Mouse (Mus musculus) embryo, embryonic 10.5 days (tissue): ENCODE measurements at regions not wholly inside any gene's neighbourhood (a gene's known extent, or its start where the extent isn't known, plus 50 kb on each side); places are given as distances from the start of the nearest gene placed in this dataset.
A peak's percentile ranks its signal among the peaks of the same experiment; 100 is the strongest.

Experiments used
- DNase-seq: peaks from one replicate; pipeline ENCODE4 v3.0.0-alpha.2; 2015; ENCODE audit warnings: low spot score

GRCm38 (mm10) chr17:67569865-67570264, 62.7 kb downstream of the Lrrc30 start:
- DNase-seq = no peak

- peak; percentile 32 for DNase-seq
These were observed 66.3 kb downstream of the Lrrc30 start for GRCm38 (mm10) chr17:67566216-67566615.

- no peak for DNase-seq
These were observed 66.8 kb downstream of the Lrrc30 start for GRCm38 (mm10) chr17:67565746-67566145.

- DNase-seq = no peak
These were observed 67.7 kb downstream of the Lrrc30 start for GRCm38 (mm10) chr17:67564845-67565244.

GRCm38 (mm10) chr17:67563036-67563435, 69.5 kb downstream of the Lrrc30 start:
- no peak for DNase-seq

GRCm38 (mm10) chr17:67561802-67562201, 70.7 kb downstream of the Lrrc30 start:
- DNase-seq = no peak

- no peak for DNase-seq
These were observed 75.1 kb downstream of the Lrrc30 start for GRCm38 (mm10) chr17:67557351-67557870.

GRCm38 (mm10) chr17:67552581-67553139, 79.9 kb downstream of the Lrrc30 start:
- no peak for DNase-seq

- DNase-seq = peak; percentile 60
These were observed 83.4 kb downstream of the Lrrc30 start for GRCm38 (mm10) chr17:67548966-67549700.

- DNase-seq = no peak
These were observed 88.1 kb downstream of the Lrrc30 start for GRCm38 (mm10) chr17:67544410-67544809.

- no peak for DNase-seq
These were observed 100.2 kb downstream of the Lrrc30 start for GRCm38 (mm10) chr17:67532331-67532730.

- DNase-seq = no peak
These were observed 111.6 kb downstream of the Lrrc30 start for GRCm38 (mm10) chr17:67520848-67521411.

- no peak for DNase-seq
These were observed 116.8 kb downstream of the Lrrc30 start for GRCm38 (mm10) chr17:67515601-67516147.

GRCm38 (mm10) chr17:67514387-67515241, 117.9 kb downstream of the Lrrc30 start:
- DNase-seq = peak; percentile 15

- DNase-seq = peak; percentile 13
These were observed 119.6 kb downstream of the Lrrc30 start for GRCm38 (mm10) chr17:67512699-67513450.

- no peak for DNase-seq
These were observed 120.5 kb downstream of the Lrrc30 start for GRCm38 (mm10) chr17:67512008-67512407.

- DNase-seq = no peak
These were observed 122.6 kb downstream of the Lrrc30 start for GRCm38 (mm10) chr17:67509921-67510320.

- DNase-seq = no peak
These were observed 123.4 kb downstream of the Lrrc30 start for GRCm38 (mm10) chr17:67509091-67509618.

GRCm38 (mm10) chr17:67508353-67508752, 124.2 kb downstream of the Lrrc30 start:
- no peak for DNase-seq

GRCm38 (mm10) chr17:67506466-67506865, 126.1 kb downstream of the Lrrc30 start:
- DNase-seq = no peak

- DNase-seq = no peak
These were observed 128.0 kb downstream of the Lrrc30 start for GRCm38 (mm10) chr17:67504502-67505033.
